Mouse (Mus musculus) urinary bladder, postnatal 36 days (tissue): ENCODE measurements around the gene 5430402E10Rik.
"Not testable (repeated sequence)": the region's sequence is repeated elsewhere in the genome, so short reads cannot be mapped to it uniquely, and the experiment has no call there.

Source experiments
- DNase-seq, 2 experiments: peaks; one replicate each; pipeline ENCODE4 v3.0.0; 2022; ENCODE audit warnings: low spot score in 2 of 2, mixed read lengths in 1 of 2

The 5430402E10Rik gene

GRCm38 (mm10) chrX:77924962-77925361 is at the start of gene 5430402E10Rik:
Gene 5430402E10Rik (minus strand): TSS chrX:77925062.
- DNase-seq: not testable (repeated sequence)

- DNase-seq: not testable (repeated sequence)
Measured at GRCm38 (mm10) chrX:77880033-77880432, 44.8 kb downstream of the 5430402E10Rik start.
